Mouse (Mus musculus): ENCODE measurements around the gene Kcnk15.

DNA sequence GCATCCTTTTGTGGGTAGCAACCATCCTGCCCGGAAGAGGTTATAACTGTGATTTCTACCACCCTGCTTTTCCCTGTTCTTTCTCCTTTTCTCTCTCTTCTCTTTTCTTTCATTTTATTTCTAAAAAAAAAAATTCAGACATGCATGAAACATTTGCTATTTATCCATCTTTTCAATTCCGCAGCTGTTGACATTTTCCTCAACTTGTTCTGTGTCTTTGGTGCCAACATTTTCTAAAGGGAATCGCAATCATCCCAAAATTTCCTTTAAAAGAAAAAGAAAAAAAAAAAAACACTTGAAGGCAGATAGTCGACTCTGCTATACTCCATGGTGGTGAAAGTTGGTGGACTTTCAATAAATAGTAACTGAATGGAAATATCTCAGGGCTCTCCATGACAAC is 44.3 kb upstream of the Kcnk15 start:
- TF ChIP-seq CTCF (conservative IDR thresholded peaks at IDR 0.05; ENCODE audit: low read length) (no peak), POU5F1 (IDR thresholded peaks at IDR 0.05; ENCODE audit: borderline replicate concordance, low read length) (no peak)

All from E14TG2a.4 (cell line).